Mouse (Mus musculus): ENCODE measurements around the gene Ap5z1. TPM values are rescaled to one million over a fixed set of nuclear protein-coding genes. Genes with fewer than 3 reads are reported as not detected.
A peak's percentile ranks its signal among the peaks of the same experiment; 100 is the strongest.

The Ap5z1 gene
- polyA plus RNA-seq, 1 experiment: 26.2 TPM

- Histone ChIP-seq H3K9me3 (peaks cover 8% of the 10 kb centered on the region), H3K36me3 (replicated peaks; ENCODE audit: low read length) (peaks cover 64% of the 10 kb centered on the region), H3K27me3 (replicated peaks) (no peaks in the 10 kb centered on the region), H3K4me3 (replicated peaks) (no peak overlapping the region), H3K4me1 (peaks cover 56% of the 10 kb centered on the region)
- TF ChIP-seq FLI1 (IDR thresholded peaks at IDR 0.05; ENCODE audit: low read length): no peak
- TF ChIP-seq GATA1 (IDR thresholded peaks at IDR 0.05; ENCODE audit: borderline replicate concordance, low read length): no peak
Measured at GRCm38 (mm10) chr5:142461942-142462640, 1.7 kb upstream of the Ap5z1 start.

- peaks cover 51% of the 10 kb centered on the region for H3K4me1 ChIP-seq
- peak overlapping the region; percentile 15 for H3K4me3 ChIP-seq (replicated peaks)
- peaks cover 8% of the 10 kb centered on the region for H3K9me3 ChIP-seq
- peaks cover 64% of the 10 kb centered on the region for H3K36me3 ChIP-seq (replicated peaks; ENCODE audit: low read length)
- H3K27me3 ChIP-seq (replicated peaks): no peaks in the 10 kb centered on the region
- no peak for TF ChIP-seq GATA1 (IDR thresholded peaks at IDR 0.05; ENCODE audit: borderline replicate concordance, low read length)
- TF ChIP-seq FLI1 (IDR thresholded peaks at IDR 0.05; ENCODE audit: low read length): no peak
Measured at GRCm38 (mm10) chr5:142462641-142462948, 1.1 kb upstream of the Ap5z1 start.

- Histone ChIP-seq H3K9me3 (peaks cover 8% of the 10 kb centered on the region), H3K27me3 (replicated peaks) (no peaks in the 10 kb centered on the region), H3K4me3 (replicated peaks) (peak overlapping the region; percentile 95), H3K4me1 (peaks cover 49% of the 10 kb centered on the region), H3K36me3 (replicated peaks; ENCODE audit: low read length) (peaks cover 64% of the 10 kb centered on the region)
- TF ChIP-seq GATA1 (IDR thresholded peaks at IDR 0.05; ENCODE audit: borderline replicate concordance, low read length) (no peak), FLI1 (IDR thresholded peaks at IDR 0.05; ENCODE audit: low read length) (no peak)
Measured at GRCm38 (mm10) chr5:142463011-142463410, 733 bp upstream of the Ap5z1 start.

- Histone ChIP-seq H3K27me3 (replicated peaks) (no peaks in the 10 kb centered on the region), H3K9me3 (no peaks in the 10 kb centered on the region), H3K4me1 (peaks cover 22% of the 10 kb centered on the region), H3K4me3 (replicated peaks) (no peak overlapping the region), H3K36me3 (replicated peaks; ENCODE audit: low read length) (peaks cover 73% of the 10 kb centered on the region)
- TF ChIP-seq FLI1 (IDR thresholded peaks at IDR 0.05; ENCODE audit: low read length) (no peak), GATA1 (IDR thresholded peaks at IDR 0.05; ENCODE audit: borderline replicate concordance, low read length) (no peak)
Measured at GRCm38 (mm10) chr5:142468375-142468774, 4.6 kb downstream of the Ap5z1 start.

GRCm38 (mm10) chr5:142469796-142470195 lies 6.1 kb downstream of the Ap5z1 start:
- Histone ChIP-seq H3K4me1 (peaks cover 26% of the 10 kb centered on the region), H3K36me3 (replicated peaks; ENCODE audit: low read length) (peaks cover 87% of the 10 kb centered on the region), H3K4me3 (replicated peaks) (no peak overlapping the region), H3K9me3 (no peaks in the 10 kb centered on the region), H3K27me3 (replicated peaks) (no peaks in the 10 kb centered on the region)
- TF ChIP-seq FLI1 (IDR thresholded peaks at IDR 0.05; ENCODE audit: low read length) (no peak), GATA1 (IDR thresholded peaks at IDR 0.05; ENCODE audit: borderline replicate concordance, low read length) (no peak)

- Histone ChIP-seq H3K36me3 (replicated peaks; ENCODE audit: low read length) (peaks cover 95% of the 10 kb centered on the region), H3K4me3 (replicated peaks) (no peak overlapping the region), H3K4me1 (peaks cover 30% of the 10 kb centered on the region), H3K9me3 (no peaks in the 10 kb centered on the region), H3K27me3 (replicated peaks) (no peaks in the 10 kb centered on the region)
- TF ChIP-seq FLI1 (IDR thresholded peaks at IDR 0.05; ENCODE audit: low read length) (no peak), GATA1 (IDR thresholded peaks at IDR 0.05; ENCODE audit: borderline replicate concordance, low read length) (no peak)
Measured at GRCm38 (mm10) chr5:142473696-142474095, 10.0 kb downstream of the Ap5z1 start.

- no peak for TF ChIP-seq GATA1 (IDR thresholded peaks at IDR 0.05; ENCODE audit: borderline replicate concordance, low read length)
- H3K4me3 ChIP-seq (replicated peaks): peak overlapping the region; percentile 62
- H3K36me3 ChIP-seq (replicated peaks; ENCODE audit: low read length): peaks cover 77% of the 10 kb centered on the region
- H3K4me1 ChIP-seq: peaks cover 37% of the 10 kb centered on the region
- H3K9me3 ChIP-seq: no peaks in the 10 kb centered on the region
- H3K27me3 ChIP-seq (replicated peaks): no peaks in the 10 kb centered on the region
Measured at GRCm38 (mm10) chr5:142475669-142476068, 11.9 kb downstream of the Ap5z1 start.

GRCm38 (mm10) chr5:142477346-142477745 lies 13.6 kb downstream of the Ap5z1 start:
- no peak overlapping the region for H3K4me3 ChIP-seq (replicated peaks)
- H3K4me1 ChIP-seq: peaks cover 40% of the 10 kb centered on the region
- no peaks in the 10 kb centered on the region for H3K9me3 ChIP-seq
- H3K36me3 ChIP-seq (replicated peaks; ENCODE audit: low read length): peaks cover 64% of the 10 kb centered on the region
- H3K27me3 ChIP-seq (replicated peaks): peaks cover 2% of the 10 kb centered on the region
- TF ChIP-seq GATA1 (IDR thresholded peaks at IDR 0.05; ENCODE audit: borderline replicate concordance, low read length) (no peak), FLI1 (IDR thresholded peaks at IDR 0.05; ENCODE audit: low read length) (no peak)

- Histone ChIP-seq H3K27me3 (replicated peaks) (peaks cover 2% of the 10 kb centered on the region), H3K36me3 (replicated peaks; ENCODE audit: low read length) (peaks cover 57% of the 10 kb centered on the region), H3K9me3 (no peaks in the 10 kb centered on the region), H3K4me3 (replicated peaks) (no peak overlapping the region), H3K4me1 (peaks cover 40% of the 10 kb centered on the region)
- TF ChIP-seq FLI1 (IDR thresholded peaks at IDR 0.05; ENCODE audit: low read length): no peak
- TF ChIP-seq GATA1 (IDR thresholded peaks at IDR 0.05; ENCODE audit: borderline replicate concordance, low read length): no peak
Measured at GRCm38 (mm10) chr5:142477866-142478615, 14.3 kb downstream of the Ap5z1 start.

- no peak for TF ChIP-seq GATA1 (IDR thresholded peaks at IDR 0.05; ENCODE audit: borderline replicate concordance, low read length)
- no peak for TF ChIP-seq FLI1 (IDR thresholded peaks at IDR 0.05; ENCODE audit: low read length)
- Histone ChIP-seq H3K4me1 (peaks cover 34% of the 10 kb centered on the region), H3K27me3 (replicated peaks) (peaks cover 7% of the 10 kb centered on the region), H3K4me3 (replicated peaks) (no peak overlapping the region), H3K9me3 (no peaks in the 10 kb centered on the region), H3K36me3 (replicated peaks; ENCODE audit: low read length) (peaks cover 48% of the 10 kb centered on the region)
Measured at GRCm38 (mm10) chr5:142478829-142479435, 15.2 kb downstream of the Ap5z1 start.
